Mouse (Mus musculus): ENCODE measurements around the gene Crabp1.

The Crabp1 gene

GRCm38 (mm10) chr9:54802749-54803679 is 38.5 kb downstream of the Crabp1 start:
- TF ChIP-seq GATA4 (IDR thresholded peaks at IDR 0.05; ENCODE audit: insufficient replicate concordance, low read length): no peak

DNA sequence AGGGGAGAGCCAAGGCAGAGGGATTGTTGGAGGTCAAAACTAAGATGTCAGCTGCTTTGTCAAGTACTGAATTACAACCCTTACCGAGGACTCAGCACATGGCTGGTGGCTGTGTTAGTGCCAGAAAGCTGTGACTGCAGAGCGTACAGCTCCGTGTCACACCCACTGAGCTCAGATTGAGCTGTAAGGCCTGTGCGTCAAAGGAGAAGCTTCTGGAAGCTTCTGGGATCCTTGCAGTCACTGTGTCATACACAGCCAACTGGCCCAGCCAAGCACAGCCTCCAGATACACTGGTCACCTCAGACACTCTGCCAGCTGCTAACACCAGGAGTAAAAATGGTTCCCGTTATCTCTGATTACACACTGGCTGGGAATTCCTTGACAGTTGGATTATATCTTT is 39.8 kb downstream of the Crabp1 start:
- TF ChIP-seq GATA4 (IDR thresholded peaks at IDR 0.05; ENCODE audit: insufficient replicate concordance, low read length): no peak

- no peak for TF ChIP-seq GATA4 (IDR thresholded peaks at IDR 0.05; ENCODE audit: insufficient replicate concordance, low read length)
Measured at GRCm38 (mm10) chr9:54807761-54808160, 43.2 kb downstream of the Crabp1 start.

DNA sequence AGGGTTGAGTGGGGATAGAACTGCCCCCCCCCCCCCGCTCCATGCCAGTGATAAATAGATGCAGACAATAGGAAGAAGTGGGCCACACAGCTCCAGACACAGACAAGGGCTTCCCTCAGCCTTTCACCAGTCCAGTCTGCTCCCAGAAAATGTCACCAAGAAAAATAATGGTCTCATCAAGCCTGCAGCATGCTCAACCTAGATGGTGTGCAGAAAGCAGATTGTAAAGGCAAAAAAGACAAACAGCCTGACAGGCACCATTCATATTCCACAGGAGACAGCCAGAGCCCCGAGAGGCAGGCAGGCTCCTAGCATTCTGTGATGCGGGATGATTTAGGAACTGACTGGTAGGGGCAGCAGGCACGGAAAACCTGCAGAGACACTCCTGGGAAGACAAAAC is 45.4 kb downstream of the Crabp1 start:
- no peak for TF ChIP-seq GATA4 (IDR thresholded peaks at IDR 0.05; ENCODE audit: insufficient replicate concordance, low read length)

- no peak for TF ChIP-seq GATA4 (IDR thresholded peaks at IDR 0.05; ENCODE audit: insufficient replicate concordance, low read length)
Measured at GRCm38 (mm10) chr9:54816508-54817201, 52.1 kb downstream of the Crabp1 start.

DNA sequence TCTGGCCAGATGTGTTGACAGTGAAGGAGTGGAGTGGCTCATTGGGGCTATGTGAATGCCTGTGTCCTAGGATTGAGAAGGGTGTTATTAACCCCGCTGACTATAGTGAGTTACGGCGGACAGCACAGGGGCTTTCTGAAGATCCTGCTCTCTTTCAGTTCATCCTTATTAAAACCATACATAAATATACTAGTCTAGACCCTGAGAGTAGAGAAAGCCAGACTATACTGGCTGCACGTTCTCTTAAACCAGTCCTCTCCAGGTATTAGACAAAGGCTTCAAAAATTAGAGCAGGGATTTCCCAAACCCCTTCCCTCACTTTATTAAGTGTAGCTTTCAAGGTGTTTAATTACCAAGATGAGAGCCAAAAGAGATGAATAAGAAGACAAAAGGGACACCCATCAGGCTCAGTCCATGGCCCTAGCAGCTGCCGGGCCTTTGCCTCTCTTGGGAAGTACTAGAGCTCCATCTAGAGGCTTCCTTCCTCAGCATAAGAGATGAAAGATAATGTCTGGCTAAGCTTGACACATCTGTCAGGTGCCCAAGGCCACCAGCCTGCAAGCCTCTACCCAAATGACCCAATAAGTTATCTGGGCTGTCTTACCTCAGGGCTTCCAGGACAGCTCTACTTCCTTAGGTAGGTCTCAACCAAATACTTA is 57.0 kb downstream of the Crabp1 start:
- no peak for TF ChIP-seq GATA4 (IDR thresholded peaks at IDR 0.05; ENCODE audit: insufficient replicate concordance, low read length)
